Mouse (Mus musculus): ENCODE measurements around the gene Syt1. TPM values are rescaled to one million over a fixed set of nuclear protein-coding genes. Genes with fewer than 3 reads are reported as not detected.

The Syt1 gene
- polyA plus RNA-seq, 1 experiment from 2014 or later: 3.3 TPM

DNA sequence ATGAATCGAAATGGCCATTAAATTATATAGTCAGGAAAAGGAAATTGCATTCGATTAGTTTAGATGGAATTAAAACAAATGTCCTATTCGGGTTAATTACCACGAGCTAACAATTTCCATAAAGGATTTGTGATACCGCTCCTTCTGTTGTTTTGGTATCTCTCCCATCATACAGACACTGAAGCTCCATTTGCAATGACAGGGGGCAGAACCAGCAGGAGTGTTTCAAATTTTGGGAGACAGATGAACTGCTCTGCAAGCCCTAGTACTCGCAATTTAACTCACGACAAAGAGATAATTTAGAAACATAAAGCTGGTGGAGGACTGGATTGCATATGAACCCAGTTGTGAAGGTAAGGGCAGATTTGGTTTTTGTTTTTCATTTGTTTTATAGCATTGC, 210.0 kb downstream of the Syt1 start:
- no peaks in the 10 kb centered on the region for H3K4me1 ChIP-seq
- no peaks in the 10 kb centered on the region for H3K9me3 ChIP-seq
- WGBS: 89% methylated on average over 7 of the region's 7 CpGs
- H3K27me3 ChIP-seq (replicated peaks; ENCODE audit: low read depth, poor library complexity, severe bottlenecking): no peaks in the 10 kb centered on the region
- no peak for DNase-seq (ENCODE audit: low spot score)
- H3K4me3 ChIP-seq: no peak overlapping the region
- H3K36me3 ChIP-seq (replicated peaks): no peaks in the 10 kb centered on the region
- no peak overlapping the region for H3K27ac ChIP-seq (replicated peaks)

DNA sequence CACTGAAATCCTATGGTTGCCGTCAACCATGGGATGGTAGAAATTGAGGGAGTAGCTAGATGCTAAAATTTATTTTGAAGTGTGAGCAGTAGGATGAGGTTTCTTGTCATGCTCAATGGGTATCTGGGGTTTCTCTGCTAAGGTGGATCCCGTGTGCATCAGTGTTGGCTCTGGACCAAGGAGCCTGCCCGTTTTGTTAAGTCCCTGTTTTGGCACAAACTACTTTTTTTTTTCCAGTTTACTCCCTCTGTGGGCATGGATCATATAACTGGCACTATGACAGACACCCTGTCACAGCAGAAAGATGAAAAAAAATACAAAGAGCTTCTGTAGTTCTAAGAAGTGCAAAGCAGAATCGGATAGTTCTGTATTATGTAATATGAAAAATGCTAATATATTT, 212.0 kb downstream of the Syt1 start:
- Histone ChIP-seq H3K36me3 (replicated peaks) (no peaks in the 10 kb centered on the region), H3K9me3 (no peaks in the 10 kb centered on the region), H3K27me3 (replicated peaks; ENCODE audit: low read depth, poor library complexity, severe bottlenecking) (no peaks in the 10 kb centered on the region), H3K27ac (replicated peaks) (no peak overlapping the region), H3K4me3 (no peak overlapping the region), H3K4me1 (no peaks in the 10 kb centered on the region)
- WGBS: 85% methylated on average over 4 of the region's 4 CpGs
- DNase-seq (ENCODE audit: low spot score): no peak

DNA sequence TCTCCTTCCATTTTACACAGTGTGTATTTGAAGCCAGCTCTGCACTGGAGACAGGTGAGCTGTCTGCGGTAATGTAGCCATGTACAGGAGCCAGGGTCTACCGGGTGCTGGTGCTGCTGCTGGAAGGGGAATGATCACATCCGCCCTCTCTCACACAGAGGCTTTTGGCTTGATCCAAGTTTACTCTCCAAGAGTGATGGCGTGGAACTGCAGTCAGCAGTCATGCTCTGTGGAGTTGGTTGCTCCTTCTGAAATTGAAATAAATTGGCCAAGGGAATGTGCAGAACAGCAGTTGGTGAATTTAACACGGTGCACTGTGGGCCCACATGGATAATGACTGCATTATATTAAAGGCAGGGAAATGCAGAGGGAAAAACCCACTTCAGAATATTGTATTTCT, 228.0 kb downstream of the Syt1 start:
- Histone ChIP-seq H3K27me3 (replicated peaks; ENCODE audit: low read depth, poor library complexity, severe bottlenecking) (no peaks in the 10 kb centered on the region), H3K4me3 (no peak overlapping the region), H3K9me3 (no peaks in the 10 kb centered on the region), H3K36me3 (replicated peaks) (no peaks in the 10 kb centered on the region), H3K27ac (replicated peaks) (no peak overlapping the region), H3K4me1 (no peaks in the 10 kb centered on the region)
- WGBS: 91% methylated on average over 5 of the region's 5 CpGs
- DNase-seq (ENCODE audit: low spot score): no peak

DNA sequence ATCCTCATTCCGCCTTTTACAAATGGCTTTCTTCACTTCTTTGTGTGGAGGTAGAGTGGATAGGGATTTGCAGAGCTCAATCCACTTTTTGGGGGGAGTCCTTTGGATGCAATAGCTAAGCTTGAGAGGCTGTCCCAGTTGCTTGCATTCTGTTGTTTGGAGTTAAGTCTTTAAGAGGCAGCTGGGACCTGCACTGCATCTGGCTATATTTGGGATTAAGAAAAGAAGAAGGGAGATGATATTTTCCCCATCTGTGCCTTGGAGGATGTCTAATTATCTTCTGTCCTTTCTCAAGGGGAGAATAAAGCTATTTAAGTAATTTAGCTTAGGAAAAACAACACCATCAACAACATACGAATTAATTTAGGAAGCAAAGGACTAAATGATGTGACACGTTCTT, 230.2 kb downstream of the Syt1 start:
- Histone ChIP-seq H3K27ac (replicated peaks) (no peak overlapping the region), H3K9me3 (no peaks in the 10 kb centered on the region), H3K4me3 (no peak overlapping the region), H3K27me3 (replicated peaks; ENCODE audit: low read depth, poor library complexity, severe bottlenecking) (no peaks in the 10 kb centered on the region), H3K36me3 (replicated peaks) (no peaks in the 10 kb centered on the region), H3K4me1 (no peaks in the 10 kb centered on the region)
- DNase-seq (ENCODE audit: low spot score): no peak
- WGBS: 86% methylated on average over 3 of the region's 3 CpGs

DNA sequence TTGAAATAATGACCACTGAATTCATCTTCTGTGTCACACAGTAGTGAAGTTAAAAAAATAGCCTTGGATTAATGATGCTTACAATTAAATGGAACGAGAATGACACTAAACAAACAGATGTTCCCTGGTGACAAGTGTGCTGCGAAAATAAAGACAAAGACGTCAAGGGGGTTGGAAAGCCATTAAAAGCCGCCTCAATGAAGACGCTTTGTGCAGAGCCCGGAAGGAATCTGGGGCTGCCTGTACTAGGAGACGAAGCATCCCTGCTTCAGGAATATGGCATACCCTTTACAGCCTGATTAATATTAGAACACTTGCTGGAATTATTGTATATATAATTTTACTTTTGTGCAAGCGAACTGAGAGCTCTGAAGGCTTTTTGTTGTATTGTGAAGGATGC, 234.0 kb downstream of the Syt1 start:
- Histone ChIP-seq H3K9me3 (no peaks in the 10 kb centered on the region), H3K27ac (replicated peaks) (no peak overlapping the region), H3K36me3 (replicated peaks) (no peaks in the 10 kb centered on the region), H3K4me3 (no peak overlapping the region), H3K4me1 (no peaks in the 10 kb centered on the region), H3K27me3 (replicated peaks; ENCODE audit: low read depth, poor library complexity, severe bottlenecking) (no peaks in the 10 kb centered on the region)
- whole genome bisulfite sequencing: 72% methylated on average over 8 of the region's 8 CpGs
- no peak for DNase-seq (ENCODE audit: low spot score)

DNA sequence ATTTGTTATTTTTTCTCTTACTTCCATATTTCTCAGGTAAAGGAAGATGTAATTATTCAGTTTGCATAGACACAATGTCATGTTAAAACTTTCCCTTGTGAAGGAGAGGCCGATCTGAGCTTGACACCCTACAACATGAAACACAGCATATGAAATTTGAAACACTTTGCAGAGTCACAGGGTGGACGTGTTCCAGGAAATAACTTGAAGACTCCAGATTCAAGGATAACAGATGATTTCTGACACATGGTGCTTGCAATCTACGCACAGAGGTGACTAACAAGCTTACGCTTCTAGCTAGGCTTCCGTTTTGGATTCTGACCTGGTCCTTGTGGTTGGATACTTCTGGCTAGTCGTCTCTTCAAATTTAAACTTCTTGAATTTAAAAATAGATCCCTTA, 239.7 kb downstream of the Syt1 start:
- DNase-seq (ENCODE audit: low spot score): no peak
- WGBS: 84% methylated on average over 6 of the region's 6 CpGs
- no peaks in the 10 kb centered on the region for H3K9me3 ChIP-seq
- H3K27me3 ChIP-seq (replicated peaks; ENCODE audit: low read depth, poor library complexity, severe bottlenecking): no peaks in the 10 kb centered on the region
- no peak overlapping the region for H3K4me3 ChIP-seq
- H3K36me3 ChIP-seq (replicated peaks): no peaks in the 10 kb centered on the region
- H3K27ac ChIP-seq (replicated peaks): no peak overlapping the region
- H3K4me1 ChIP-seq: peaks cover 2% of the 10 kb centered on the region; the same call in 1 of the 2 replicates

DNA sequence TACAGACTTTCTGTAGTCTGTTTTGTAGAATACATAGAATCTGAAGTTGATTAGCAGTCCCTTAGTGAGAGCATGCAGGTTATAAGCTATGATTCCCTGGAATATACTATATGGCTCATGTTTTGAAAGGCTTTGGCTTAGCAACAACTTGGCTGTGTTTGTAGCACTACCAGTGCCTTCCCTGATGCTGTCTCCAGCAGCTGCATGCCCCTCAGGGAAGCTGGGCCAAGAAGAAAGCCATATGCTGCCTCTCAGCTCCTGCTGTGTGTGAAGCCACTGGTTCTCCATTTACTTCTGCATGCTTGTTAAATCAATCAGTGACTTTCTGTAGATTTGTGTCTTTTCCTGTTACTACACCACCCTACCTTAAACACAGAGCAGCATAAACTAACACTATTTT, 245.2 kb downstream of the Syt1 start:
- Histone ChIP-seq H3K36me3 (replicated peaks) (no peaks in the 10 kb centered on the region), H3K27me3 (replicated peaks; ENCODE audit: low read depth, poor library complexity, severe bottlenecking) (no peaks in the 10 kb centered on the region), H3K4me1 (peaks cover 2% of the 10 kb centered on the region; the same call in 1 of the 2 replicates), H3K4me3 (no peak overlapping the region), H3K9me3 (no peaks in the 10 kb centered on the region), H3K27ac (replicated peaks) (no peak overlapping the region)
- DNase-seq (ENCODE audit: low spot score): no peak

DNA sequence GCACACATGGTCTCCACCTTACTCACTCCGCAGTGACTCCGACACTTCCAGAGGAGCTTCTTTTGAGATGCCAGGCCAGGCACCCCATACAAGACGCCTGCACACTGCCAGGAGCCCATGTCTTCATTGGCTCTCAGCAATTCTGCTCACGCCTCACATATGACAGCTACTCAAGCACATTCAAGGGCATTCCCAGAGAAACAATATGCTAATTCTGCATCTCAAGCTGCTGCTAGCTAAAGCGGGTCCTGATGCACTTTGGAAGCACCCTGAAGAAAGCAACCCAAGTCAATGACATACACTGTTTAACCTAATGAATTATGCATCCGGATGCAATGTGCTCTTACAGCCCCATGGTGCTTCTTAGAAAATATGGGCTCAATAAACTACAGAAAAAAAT, 247.1 kb downstream of the Syt1 start:
- H3K27me3 ChIP-seq (replicated peaks; ENCODE audit: low read depth, poor library complexity, severe bottlenecking): no peaks in the 10 kb centered on the region
- WGBS: 92% methylated on average over 6 of the region's 6 CpGs
- DNase-seq (ENCODE audit: low spot score): no peak
- no peak overlapping the region for H3K27ac ChIP-seq (replicated peaks)
- no peaks in the 10 kb centered on the region for H3K36me3 ChIP-seq (replicated peaks)
- H3K4me3 ChIP-seq: no peak overlapping the region
- no peaks in the 10 kb centered on the region for H3K9me3 ChIP-seq
- no peaks in the 10 kb centered on the region for H3K4me1 ChIP-seq

DNA sequence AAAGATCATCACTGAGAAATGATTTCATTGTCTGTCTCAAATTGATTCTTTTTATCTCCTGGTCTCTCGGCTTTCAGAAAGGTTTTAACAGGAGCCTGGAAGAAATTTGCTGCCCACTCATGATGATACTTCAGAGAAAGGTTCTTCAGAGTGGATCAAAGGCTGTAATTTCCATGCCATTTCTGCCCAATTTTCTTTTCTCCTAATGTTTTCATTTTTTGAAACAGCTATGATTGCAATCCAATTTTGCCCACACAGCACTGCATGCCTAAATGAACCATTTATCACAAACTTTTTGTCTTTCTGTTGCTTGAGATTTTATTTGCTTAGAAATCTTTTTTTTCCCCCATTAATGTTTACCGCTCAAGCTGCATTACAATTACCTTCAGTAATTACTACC, 257.5 kb downstream of the Syt1 start:
- Histone ChIP-seq H3K36me3 (replicated peaks) (no peaks in the 10 kb centered on the region), H3K27ac (replicated peaks) (no peak overlapping the region), H3K9me3 (no peaks in the 10 kb centered on the region), H3K4me1 (no peaks in the 10 kb centered on the region), H3K4me3 (no peak overlapping the region), H3K27me3 (replicated peaks; ENCODE audit: low read depth, poor library complexity, severe bottlenecking) (no peaks in the 10 kb centered on the region)
- 83% methylated on average over 2 of the region's 2 CpGs for WGBS
- no peak for DNase-seq (ENCODE audit: low spot score)

DNA sequence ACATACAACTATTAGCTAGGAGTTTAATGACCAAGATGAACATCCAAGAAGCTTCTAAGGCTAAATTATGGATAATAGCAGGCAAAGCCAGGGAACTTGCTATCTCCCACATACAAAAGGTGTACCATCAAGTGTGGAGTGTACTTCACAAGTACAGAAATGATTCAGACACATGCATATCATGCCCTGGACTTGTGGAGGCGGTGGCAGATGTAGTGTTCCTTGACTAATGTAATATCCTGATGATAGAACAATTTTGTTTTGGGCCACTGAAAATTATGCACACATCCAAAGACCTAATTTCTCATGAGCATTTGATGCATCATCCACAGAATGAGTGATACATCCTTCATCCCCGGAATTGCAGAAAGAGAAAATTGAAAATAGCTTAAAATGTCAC, 267.0 kb downstream of the Syt1 start:
- Histone ChIP-seq H3K9me3 (no peaks in the 10 kb centered on the region), H3K27me3 (replicated peaks; ENCODE audit: low read depth, poor library complexity, severe bottlenecking) (no peaks in the 10 kb centered on the region), H3K36me3 (replicated peaks) (no peaks in the 10 kb centered on the region), H3K27ac (replicated peaks) (no peak overlapping the region), H3K4me1 (no peaks in the 10 kb centered on the region), H3K4me3 (no peak overlapping the region)
- WGBS: 82% methylated on average over 2 of the region's 2 CpGs
- no peak for DNase-seq (ENCODE audit: low spot score)

DNA sequence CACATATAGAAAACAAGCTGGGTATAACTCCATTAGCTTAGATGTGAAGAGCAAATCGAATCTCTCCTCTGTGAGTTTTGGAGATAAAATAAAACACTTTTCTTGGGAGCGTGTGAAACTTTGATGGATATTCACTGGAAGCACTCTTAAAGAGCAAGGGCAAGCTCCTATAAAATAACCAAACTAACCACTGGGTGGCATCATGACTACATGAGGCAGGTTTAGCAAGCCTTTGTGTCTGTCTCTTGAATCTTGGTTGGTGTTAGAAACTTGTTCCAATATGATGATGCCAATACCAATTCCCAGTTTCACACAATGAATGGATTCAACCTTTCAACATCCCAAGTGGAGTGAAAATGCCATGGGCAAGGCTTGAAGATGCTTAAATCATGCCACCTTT, 276.8 kb downstream of the Syt1 start:
- H3K4me3 ChIP-seq: no peak overlapping the region
- no peak for DNase-seq (ENCODE audit: low spot score)
- peaks cover 3% of the 10 kb centered on the region; the same call in 1 of the 2 replicates for H3K9me3 ChIP-seq
- no peaks in the 10 kb centered on the region for H3K36me3 ChIP-seq (replicated peaks)
- no peak overlapping the region for H3K27ac ChIP-seq (replicated peaks)
- WGBS: 67% methylated on average over 2 of the region's 2 CpGs
- H3K4me1 ChIP-seq: no peaks in the 10 kb centered on the region
- no peaks in the 10 kb centered on the region for H3K27me3 ChIP-seq (replicated peaks; ENCODE audit: low read depth, poor library complexity, severe bottlenecking)

DNA sequence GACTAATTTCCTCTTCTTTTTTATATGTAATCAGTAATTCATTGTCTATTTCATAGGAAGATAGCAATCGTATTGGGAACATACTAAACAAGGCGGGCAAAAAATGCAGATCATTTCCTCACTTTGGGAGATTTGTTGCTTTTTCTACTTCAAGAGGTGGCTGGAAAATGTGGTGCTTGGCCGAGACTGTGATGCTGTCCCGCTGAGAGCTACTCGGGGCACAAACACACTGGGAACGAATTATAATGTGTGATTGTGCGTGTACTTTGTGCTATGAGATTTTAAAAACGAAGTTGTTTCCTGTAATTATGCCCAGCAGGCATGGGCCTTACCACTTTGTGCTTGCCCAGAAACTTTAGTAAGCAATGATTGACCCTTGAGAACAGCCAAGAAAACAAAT, 281.8 kb downstream of the Syt1 start:
- H3K4me3 ChIP-seq: no peak overlapping the region
- H3K27me3 ChIP-seq (replicated peaks; ENCODE audit: low read depth, poor library complexity, severe bottlenecking): no peaks in the 10 kb centered on the region

DNA sequence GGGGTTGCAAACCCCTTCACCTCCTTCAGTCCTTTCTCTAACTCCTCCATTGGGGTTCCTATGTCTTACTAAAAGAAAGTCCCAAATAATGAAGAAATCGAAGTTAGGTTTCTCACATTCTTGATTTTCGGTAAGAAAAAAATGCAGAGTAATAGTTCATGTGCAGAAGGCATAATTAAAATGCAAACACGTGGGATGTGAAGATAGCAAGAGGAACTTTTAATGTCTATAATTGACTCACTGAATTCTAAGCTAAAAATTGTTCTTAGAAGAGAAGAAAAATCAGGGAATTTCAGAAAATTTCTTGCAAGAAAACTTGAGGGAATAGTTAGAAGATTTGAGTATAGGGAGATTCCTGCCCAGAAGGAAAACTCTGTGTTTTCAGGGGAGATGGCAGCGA, 284.4 kb downstream of the Syt1 start:
- no peaks in the 10 kb centered on the region for H3K27me3 ChIP-seq (replicated peaks; ENCODE audit: low read depth, poor library complexity, severe bottlenecking)
- 91% methylated on average over 4 of the region's 4 CpGs for WGBS
- H3K27ac ChIP-seq (replicated peaks): no peak overlapping the region
- DNase-seq (ENCODE audit: low spot score): no peak
- no peaks in the 10 kb centered on the region for H3K9me3 ChIP-seq
- H3K36me3 ChIP-seq (replicated peaks): no peaks in the 10 kb centered on the region
- H3K4me3 ChIP-seq: no peak overlapping the region
- no peaks in the 10 kb centered on the region for H3K4me1 ChIP-seq

More for the DNA sequence above, 281.8 kb downstream of the Syt1 start:
- Histone ChIP-seq H3K4me1 (no peaks in the 10 kb centered on the region), H3K27ac (replicated peaks) (no peak overlapping the region), H3K9me3 (peaks cover 3% of the 10 kb centered on the region; the same call in 1 of the 2 replicates), H3K36me3 (replicated peaks) (no peaks in the 10 kb centered on the region)
- DNase-seq (ENCODE audit: low spot score): no peak
- 80% methylated on average over 8 of the region's 8 CpGs for WGBS

DNA sequence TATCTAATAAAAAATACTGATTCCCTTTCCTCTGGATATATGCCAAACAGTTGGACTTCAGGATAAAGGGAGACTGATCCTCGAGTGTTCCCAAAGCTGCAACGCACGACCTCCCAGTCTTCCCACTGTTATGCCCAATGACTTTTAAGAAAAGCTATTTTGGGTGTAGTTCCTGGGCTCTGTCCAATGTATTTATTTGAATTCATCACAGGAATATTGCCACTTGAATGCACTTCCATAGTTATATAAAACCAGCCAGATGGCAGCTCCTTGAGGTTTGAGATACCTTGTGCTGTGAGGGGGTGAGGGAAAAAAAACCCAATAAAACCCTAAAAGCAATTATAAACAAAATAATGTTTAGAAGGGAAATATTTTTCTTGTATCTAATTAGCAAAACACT, 285.9 kb downstream of the Syt1 start:
- Histone ChIP-seq H3K9me3 (no peaks in the 10 kb centered on the region), H3K4me3 (no peak overlapping the region), H3K27me3 (replicated peaks; ENCODE audit: low read depth, poor library complexity, severe bottlenecking) (no peaks in the 10 kb centered on the region), H3K4me1 (no peaks in the 10 kb centered on the region), H3K27ac (replicated peaks) (no peak overlapping the region), H3K36me3 (replicated peaks) (no peaks in the 10 kb centered on the region)
- WGBS: 95% methylated on average over 3 of the region's 3 CpGs
- no peak for DNase-seq (ENCODE audit: low spot score)

All from embryonic facial prominence, embryonic 10.5 days (tissue).